Mouse (Mus musculus): ENCODE measurements around the gene Prss42. TPM values are rescaled to one million over a fixed set of nuclear protein-coding genes. Genes with fewer than 3 reads are reported as not detected.
"Not testable (repeated sequence)": the region's sequence is repeated elsewhere in the genome, so short reads cannot be mapped to it uniquely, and the experiment has no call there.

Prss42 gene
- total RNA-seq, 2 experiments from 2014 or later, result not detected

DNA sequence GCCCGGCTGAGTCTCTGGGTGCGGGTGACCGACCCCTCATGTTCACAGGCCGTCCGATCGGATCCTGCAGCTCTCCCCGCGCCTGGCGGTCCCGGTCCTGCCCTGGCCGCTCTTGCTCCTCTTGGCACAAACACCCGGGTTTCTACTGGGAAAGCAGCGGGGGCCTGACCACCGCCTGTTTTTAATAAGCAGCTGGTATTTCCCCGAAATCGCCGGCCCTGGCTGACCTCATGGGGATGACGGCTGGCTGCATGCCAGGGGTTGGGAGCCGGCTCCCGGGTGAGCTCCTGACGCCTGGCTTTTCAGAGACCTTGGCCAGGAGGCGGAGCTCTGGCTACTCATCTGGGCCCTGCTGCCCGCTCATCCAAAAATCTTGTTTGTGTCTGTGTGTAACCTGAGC, 16.2 kb upstream of the Prss42 start:
- intact Hi-C loops (cut with DNase I), result loop anchor here (1.0 to 5.0 kb wide), 4 partner anchors 65 to 371 kb away; no protein-coding TSS in a partner anchor

DNA sequence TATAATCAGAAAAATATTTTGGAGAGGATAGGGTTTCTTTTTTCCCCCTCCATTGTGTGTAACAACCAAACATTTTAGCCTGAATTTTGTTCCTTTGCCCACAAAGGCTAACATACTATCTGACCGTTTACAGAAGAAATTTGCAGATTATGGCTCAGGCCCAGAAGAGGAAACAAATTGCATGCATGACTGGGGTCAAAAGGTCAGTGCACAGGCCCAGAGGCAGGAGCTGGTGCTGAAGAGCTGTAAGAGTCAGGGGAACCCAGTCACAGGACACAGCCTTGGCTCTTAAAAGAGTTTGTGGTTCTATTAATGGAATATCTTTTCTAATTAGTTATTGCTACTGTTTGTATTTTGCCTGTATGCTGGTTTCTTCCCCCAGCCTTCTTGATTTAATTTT, 14.4 kb upstream of the Prss42 start:
- intact Hi-C loops (cut with DNase I), result loop anchor here (2.0 to 5.0 kb wide), 2 partner anchors 87 to 146 kb away; no protein-coding TSS in a partner anchor
- DNase-seq (ENCODE audit: low spot score in 2 of 2), result no peak

More for the DNA sequence above, 16.2 kb upstream of the Prss42 start:
- peak; percentile 64 to 70 for DNase-seq (ENCODE audit: low spot score in 2 of 2)

DNA sequence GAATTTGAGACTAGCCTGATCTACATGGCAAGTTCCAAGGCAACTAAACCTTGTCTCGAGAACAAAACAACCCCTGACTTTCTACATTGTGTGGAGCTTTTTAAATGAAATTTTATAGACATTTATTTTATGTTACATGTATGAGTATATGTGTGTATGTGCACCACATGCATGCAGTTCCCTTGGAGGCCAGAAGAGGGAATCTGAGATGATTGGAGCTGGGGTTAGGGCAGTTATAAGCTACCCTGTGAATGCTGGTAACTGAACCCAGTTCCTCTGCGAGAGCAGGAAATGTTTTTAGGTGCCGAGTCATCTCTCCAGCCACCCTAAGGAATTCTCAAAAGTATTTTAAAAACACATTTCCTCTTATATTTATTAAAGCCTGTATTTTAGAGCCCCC, 9.8 kb upstream of the Prss42 start:
- intact Hi-C loops (cut with DNase I), result no loop called here

DNA sequence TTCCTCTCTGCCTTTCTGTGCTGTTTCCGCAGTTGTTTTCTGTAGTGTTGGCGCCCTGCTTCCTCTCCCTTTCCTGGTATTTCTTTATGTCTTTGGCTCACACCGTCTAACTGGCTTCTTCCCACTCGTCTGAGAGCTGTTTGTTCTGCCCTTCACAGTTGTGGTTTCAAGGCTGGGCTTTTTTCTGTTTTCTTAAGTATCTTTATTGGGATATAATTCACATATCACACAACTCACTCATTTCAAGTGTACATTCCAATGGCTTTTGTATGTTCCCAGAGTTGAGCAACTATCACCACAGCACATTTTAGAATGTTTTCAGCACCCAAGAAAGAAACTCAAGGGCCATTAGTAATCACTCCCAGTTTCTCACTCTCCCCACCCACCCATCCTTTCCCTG, 7.5 kb upstream of the Prss42 start:
- no peak for DNase-seq (ENCODE audit: low spot score in 2 of 2)
- intact Hi-C loops (cut with DNase I), result no loop called here

More for the DNA sequence above, 9.8 kb upstream of the Prss42 start:
- DNase-seq (ENCODE audit: low spot score in 2 of 2), result no peak

DNA sequence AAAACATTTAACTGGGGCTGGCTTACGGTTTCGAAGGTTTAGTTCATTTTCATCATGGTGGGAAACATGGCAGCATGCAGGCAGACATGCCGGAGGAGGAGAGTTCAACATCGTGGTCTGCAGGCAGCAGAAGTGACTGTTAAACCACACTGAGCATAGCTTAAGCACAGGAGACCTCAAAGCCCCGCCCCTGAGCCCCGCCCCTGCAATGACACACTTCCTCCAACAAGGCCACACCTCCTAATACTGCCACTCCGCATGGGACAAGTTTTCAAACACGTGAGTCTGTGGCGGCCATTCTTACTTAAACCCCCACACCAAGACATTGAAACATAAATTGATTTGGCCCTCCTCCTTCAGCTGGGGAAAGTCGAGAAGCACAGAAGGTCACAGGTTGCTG, 953 bp upstream of the Prss42 start:
- intact Hi-C loops (cut with DNase I), result no loop called here
- no peak for DNase-seq (ENCODE audit: low spot score in 2 of 2)

DNA sequence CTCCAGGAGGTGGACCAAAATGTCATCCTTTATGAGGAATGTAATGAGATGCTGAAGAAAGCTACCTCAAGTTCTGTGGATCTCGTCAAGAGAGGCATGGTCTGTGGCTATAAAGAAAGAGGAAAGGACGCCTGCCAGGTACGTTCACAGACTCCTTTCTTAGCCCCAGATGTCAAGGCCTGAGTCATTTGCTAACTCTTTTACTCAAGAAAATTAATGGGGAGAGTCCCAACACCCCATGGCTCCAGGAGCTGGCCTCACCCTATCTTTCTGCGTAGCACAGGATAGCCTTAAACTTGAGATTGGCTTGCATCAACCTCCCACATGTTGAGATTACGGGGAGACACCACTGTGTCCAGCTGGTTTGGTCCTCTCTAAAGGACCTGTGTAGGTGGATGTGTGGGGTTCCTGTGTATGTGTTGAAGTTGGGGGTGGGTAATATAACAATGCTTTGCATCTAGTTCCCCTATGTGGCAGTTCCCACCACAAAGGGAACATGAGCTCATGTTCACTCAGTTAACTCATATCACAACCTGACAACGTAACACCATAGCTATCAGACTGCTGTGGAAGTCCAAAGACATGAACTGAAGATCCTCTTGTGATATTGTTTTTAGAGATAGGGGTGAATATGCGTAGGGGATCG, 3.0 kb downstream of the Prss42 start:
- DNase-seq (ENCODE audit: low spot score in 2 of 2), result no peak
- intact Hi-C loops (cut with DNase I), result no loop called here

DNA sequence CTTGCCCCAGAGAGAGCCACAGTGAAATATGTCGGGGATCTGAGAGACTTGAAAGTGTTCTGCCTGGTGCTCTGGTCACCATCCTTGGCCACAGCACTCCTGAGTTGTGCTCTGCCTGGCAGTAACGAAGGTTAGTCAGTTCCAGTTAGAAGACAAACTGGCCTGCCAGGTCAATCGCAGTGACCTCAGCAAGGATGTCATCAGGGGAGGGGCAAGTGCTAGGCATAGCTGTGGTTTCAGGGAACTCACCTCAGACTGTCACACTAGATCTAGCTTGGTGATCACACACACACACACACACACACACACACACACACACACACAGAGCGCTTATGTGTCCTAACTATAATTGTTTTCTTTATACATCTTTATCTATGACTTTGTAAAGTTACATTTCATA, 5.3 kb downstream of the Prss42 start:
- DNase-seq (ENCODE audit: low spot score in 2 of 2), result no peak
- intact Hi-C loops (cut with DNase I), result no loop called here

DNA sequence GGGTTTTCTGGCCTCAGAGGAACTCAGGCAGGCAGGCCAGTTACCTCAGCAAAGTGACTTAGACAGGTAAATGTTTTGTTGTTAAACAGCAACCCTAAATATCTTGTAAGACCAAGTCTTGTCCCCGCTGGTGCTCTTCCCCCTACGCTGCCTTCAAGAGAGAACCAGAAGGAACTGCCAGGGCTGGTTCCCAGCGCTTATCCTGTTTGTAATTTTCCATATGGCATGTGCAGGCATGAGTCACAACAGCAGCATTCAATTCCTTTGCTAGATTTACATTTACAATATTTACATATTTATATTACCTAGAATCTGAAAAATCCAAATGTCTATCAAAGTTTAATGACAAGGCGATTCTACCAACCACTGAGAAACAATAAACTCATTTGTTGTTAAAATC, 12.1 kb downstream of the Prss42 start:
- intact Hi-C loops (cut with DNase I), result no loop called here
- DNase-seq (ENCODE audit: low spot score in 2 of 2), result peak in 1 of 2 experiments; percentile 43

DNA sequence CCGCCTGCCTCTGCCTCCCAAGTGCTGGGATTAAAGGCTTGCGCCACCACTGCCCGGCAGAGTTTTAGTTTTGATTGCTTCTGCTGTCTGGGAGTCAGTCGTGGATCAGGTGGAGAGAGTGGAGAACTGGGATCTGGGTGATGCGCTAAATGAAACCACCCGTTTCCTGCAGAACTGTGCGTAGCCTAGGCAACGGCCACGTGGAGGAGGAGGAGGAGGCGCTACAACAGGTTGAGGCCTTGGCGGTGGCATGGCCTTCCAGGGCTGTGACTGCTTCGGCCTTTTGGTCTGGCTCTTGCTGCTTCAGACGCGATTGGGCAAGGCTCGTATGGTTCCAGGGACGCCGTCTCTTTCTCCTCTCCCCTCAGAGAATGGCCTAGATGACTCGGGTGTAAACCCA, 15.8 kb downstream of the Prss42 start, which contains the start of gene Prss44:
Gene Prss44 (plus strand): TSS at position 206 of the 400 bp plus-strand sequence.
- DNase-seq (ENCODE audit: low spot score in 2 of 2), result no peak
- intact Hi-C loops (cut with DNase I), result no loop called here

DNA sequence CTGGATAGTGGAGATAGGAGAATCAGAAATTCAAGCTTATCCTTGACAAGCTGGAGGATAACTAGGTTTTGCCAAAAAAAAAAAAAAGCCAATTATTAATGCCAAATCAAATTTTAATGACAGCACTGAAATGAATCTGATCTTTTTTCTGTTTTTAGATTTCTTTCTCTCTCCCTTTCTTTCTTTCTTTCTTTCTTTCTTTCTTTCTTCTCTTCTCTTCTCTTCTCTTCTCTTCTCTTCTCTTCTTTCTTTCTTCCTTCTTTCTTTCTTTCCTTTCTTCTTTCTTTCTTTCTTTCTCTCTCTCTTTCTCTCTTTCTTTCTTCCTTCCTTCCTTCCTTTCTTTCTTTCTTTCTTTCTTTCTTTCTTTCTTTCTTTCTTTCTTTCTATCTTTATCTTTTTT, 22.6 kb downstream of the Prss42 start:
- DNase-seq (ENCODE audit: low spot score in 2 of 2); intact Hi-C loops (cut with DNase I): not testable (repeated sequence)

DNA sequence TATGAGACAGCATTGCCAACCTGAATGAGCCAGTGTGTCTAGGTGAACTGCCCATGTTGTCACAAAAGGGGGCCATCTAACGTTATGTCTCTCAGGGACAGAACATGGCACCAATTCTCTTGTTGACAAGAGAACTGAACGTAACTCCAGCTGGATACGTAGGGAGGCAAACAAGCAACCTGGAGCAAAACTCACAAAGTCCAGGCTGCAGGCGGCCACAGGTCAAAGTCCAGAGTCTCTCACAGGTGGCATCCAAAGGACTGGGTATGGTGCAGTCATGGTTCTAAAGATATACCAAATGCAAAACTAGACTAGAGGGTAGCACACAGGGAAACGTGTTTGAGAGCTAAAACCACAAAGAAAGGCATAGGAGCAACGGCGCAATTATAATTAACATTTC, 23.5 kb downstream of the Prss42 start:
- intact Hi-C loops (cut with DNase I), result no loop called here
- DNase-seq (ENCODE audit: low spot score in 2 of 2), result no peak

DNA sequence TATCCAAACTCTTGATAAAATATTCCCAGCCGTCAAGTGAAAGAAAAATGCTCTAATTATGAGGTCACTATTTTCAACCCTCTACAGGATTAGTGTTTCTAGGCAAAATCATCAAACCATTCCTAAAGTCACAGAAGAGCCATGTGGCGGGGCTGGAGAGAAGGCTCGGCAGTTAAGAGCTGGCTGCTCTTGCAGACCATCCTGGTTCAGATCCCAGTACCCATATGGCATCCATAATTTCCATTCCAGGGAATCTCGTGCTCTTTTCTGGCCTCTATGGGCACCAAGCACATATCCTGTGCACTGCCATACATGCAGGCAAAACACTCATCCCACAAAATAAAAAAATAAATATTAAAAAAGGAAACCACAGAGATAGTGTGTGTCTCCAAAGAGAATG, 27.5 kb downstream of the Prss42 start:
- intact Hi-C loops (cut with DNase I), result no loop called here
- DNase-seq (ENCODE audit: low spot score in 2 of 2), result no peak

DNA sequence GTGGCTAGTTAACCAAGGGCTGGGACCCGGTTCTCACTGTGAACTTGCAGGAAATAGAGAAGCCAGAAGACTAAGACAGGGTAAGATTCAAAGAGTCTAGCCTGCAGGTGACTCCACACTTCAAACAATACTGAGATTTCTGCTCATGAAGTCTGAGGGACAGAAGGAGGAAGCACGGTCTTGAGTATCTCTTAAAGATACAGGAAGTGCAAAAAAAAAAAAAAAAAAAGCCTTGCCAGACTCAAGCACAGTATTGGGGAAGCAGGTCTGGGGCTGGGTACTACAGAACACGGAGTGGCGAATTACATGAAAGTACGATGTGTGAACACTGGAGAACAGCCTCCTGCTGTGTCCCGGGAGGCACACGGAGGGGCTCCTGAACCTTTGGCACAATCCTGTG, 27.9 kb downstream of the Prss42 start:
- no peak for DNase-seq (ENCODE audit: low spot score in 2 of 2)
- intact Hi-C loops (cut with DNase I), result no loop called here

DNA sequence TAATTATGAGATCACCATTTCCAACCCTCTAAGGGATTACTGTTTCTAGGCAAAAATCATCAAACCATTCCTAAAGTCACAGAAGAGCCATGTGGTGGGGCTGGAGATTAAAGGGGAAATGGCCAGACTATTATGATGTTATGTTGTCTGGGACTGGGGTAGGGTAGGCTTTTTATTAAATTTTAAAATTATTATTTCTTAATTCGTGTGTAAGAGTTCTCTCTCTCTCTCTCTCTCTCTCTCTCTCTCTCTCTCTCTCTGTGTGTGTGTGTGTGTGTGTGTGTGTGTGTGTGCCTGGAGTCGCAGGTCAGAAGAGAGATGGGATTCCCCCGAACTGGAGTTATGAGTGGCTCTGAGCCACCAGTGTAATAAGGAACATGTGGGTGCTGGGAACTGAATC, 28.4 kb downstream of the Prss42 start, which contains the start of gene Prss43:
Gene Prss43 (plus strand): TSS at position 301 of the 400 bp plus-strand sequence.
- no peak for DNase-seq (ENCODE audit: low spot score in 2 of 2)

DNA sequence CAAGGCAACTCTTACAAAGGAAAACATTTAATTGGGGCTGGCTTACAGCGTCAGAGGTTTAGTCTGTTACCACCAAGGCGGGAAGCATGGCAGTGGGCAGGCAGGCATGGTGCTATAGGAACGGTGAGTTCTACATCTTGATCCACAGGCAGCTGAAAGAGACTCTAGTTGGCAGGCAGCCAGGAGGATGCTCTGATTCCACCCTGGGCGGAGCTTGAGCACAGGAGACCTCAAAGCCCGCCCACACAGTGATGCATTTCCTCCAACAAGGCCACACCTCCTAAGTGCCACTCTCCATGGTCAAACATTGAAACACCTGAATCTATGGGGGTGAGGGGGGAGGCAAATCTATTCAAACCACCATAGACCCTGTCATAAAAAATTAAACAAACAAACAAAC, 35.1 kb downstream of the Prss42 start:
- DNase-seq (ENCODE audit: low spot score in 2 of 2), result no peak
- intact Hi-C loops (cut with DNase I), result no loop called here

More for the DNA sequence above, 28.4 kb downstream of the Prss42 start, which contains the start of gene Prss43:
- intact Hi-C loops (cut with DNase I), result no loop called here

DNA sequence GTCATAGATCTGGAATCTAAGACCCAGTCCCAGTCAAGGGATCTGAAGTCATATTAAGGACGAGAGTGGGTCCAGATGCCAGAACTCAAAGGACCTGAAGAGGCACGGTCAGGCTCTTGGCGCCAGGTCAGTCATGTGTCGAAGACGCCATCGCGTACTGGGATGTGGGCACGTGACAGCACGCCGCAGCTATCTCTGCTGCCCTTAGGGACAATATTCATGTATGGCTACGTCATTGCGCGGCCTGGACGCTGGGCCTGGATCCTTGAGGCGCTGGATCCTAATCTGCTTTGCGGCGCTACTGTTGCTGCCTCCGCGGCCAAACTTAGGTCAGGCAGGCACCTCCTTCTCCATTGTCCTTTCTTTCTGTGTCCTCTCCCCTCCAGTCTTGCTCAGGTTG, 36.4 kb downstream of the Prss42 start, which contains the start of gene Prss45:
Gene Prss45 (plus strand): TSS at position 178 of the 400 bp plus-strand sequence.
- no peak for DNase-seq (ENCODE audit: low spot score in 2 of 2)
- intact Hi-C loops (cut with DNase I), result no loop called here

DNA sequence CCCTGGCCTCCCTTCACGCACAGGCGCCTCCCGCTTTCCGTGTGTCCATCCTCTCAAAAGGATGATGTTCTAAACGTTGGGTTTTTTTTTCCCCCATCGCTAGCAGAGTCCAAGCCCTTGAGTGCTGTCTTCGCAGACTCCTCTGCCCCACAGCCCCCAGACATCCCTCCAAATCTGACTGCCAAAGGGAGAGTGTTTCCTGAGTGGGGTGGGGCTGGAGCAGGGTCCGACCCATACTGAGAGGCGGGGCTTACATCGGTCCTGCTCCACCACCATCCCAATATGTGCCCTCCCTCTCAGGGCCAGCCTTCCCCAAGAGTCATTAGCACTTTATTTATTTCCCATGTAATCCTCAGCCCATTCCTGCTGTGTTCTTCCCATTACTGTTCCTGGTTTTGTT, 37.0 kb downstream of the Prss42 start:
- DNase-seq (ENCODE audit: low spot score in 2 of 2), result no peak
- intact Hi-C loops (cut with DNase I), result no loop called here

DNA sequence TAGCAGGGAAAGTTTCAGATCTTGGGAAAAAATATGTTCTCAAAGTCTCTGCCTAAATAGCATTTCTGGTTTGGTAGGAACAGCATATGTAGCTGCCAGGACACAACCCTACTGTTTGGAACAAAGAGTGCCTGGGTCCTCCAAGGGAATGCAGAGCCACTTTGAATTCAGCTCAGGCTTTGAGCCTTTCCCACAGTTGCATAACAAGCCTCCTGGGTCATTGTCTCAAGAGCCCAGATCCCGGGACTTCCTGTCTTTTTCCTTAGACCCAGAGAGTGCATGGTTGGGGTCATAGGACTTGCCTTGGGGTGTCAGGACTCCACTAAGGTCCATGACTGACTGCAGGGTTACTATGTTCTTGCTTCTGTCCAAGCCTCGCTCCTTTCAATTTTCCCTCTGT, 38.1 kb downstream of the Prss42 start:
- peak; percentile 17 to 39 for DNase-seq (ENCODE audit: low spot score in 2 of 2)
- intact Hi-C loops (cut with DNase I), result no loop called here

DNA sequence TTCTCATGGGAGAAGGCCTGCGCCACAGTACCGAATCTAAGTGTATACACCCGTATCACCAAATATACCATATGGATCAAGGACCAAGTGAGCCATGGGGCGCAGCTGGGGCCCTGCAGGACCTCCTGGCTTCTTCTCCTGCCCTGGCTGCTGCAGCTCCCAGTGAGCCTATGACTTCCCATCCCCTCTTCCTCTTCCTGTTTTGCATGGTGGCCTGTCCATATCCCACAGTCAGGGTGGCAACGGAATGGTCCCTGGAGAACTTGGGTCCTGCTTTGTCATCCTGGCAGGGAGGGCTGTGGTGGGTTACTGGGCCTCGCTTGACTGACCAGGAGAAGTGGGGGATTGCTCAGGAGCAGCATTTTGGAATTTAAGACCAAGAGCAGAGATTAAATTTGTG, 42.9 kb downstream of the Prss42 start:
- no peak for DNase-seq (ENCODE audit: low spot score in 2 of 2)
- intact Hi-C loops (cut with DNase I), result no loop called here

DNA sequence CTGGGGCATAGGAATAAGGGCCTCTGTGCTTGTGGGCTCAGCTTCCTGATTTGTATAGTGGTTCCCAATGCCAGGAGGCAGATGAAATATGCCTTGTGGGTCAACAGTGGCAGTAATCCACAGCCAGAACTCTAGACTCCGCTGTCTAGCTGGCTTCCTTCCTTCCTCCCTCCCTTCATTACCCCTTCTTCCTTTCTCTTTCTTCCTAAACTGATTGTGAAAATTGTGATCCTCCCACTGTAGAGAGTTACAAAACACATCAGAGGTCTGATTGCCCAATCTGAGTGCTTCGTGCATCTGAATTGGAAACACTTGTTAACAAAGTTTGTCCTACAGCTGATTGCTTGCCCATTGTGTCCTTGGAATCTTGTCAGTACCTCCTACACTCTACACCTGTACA, 43.5 kb downstream of the Prss42 start:
- intact Hi-C loops (cut with DNase I), result no loop called here
- no peak for DNase-seq (ENCODE audit: low spot score in 2 of 2)

DNA sequence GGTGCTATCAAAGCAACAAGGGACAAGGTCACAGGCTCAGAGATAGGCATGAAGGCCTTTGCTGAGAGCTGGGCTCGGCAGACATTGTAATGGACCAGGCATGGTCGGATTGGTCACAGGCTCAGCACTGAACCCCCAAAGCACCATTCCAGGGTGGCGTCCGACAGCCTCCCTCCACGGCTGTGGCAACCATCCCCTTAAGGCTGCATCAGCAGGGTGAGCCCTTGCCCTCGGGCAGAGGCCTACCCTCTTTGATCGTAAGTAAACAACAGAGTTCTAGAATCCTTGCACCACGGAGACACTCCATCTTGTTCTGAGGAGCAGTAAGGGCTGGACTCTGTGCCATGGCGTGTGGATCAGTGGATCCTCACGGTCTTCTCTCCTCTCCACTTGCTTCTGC, 46.2 kb downstream of the Prss42 start, which contains the start of gene Prss46:
Gene Prss46 (plus strand): TSS at position 301 of the 400 bp plus-strand sequence.
- no peak for DNase-seq (ENCODE audit: low spot score in 2 of 2)
- intact Hi-C loops (cut with DNase I), result no loop called here
